Mouse (Mus musculus): ENCODE data around the gene Tspan5. TPM values are rescaled to one million over a fixed set of nuclear protein-coding genes. Genes with fewer than 3 reads are reported as not detected.
A peak's percentile ranks its signal among the peaks of the same experiment; 100 is the strongest.

The Tspan5 gene
- polyA plus RNA-seq, 1 experiment from 2014 or later: 25.3 TPM

DNA sequence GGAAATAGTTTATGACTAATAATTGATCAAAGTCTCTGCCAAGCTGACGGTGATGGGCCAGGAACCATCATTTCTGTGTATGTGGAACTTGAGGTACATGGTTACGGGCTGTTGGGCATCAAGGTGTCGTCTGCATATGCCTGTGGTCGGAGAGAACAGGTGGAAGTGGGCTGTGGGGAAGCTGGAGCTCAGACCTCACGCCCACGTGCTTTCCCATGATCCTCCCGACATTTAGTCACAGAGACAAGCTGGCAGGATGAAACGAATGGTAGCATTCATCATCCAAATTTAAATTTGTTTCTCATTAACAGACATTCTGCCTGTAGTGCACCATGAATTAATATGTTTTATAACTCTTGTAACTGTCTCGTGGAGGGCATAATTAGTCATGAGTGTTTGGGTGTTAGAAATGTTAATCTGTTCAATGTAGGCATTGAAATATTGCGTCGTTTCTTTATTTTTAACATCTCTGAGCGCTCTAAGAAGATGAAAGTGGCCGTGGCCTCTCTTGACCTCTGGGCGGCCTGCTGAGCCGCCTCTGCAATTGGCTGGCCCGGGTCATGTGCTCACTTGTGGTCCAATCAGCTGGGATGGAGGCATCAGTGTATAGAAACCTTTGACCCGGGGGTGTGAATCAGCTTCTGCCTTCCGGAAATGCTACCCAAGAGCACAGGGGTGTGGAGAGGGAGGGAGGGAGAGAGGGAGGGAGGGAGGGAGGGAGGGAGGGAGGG, 45.9 kb downstream of the Tspan5 start:
- Histone ChIP-seq H3K27me3 (ENCODE audit: poor library complexity, severe bottlenecking) (no peaks in the 10 kb centered on the region), H3K36me3 (replicated peaks) (peaks cover 8% of the 10 kb centered on the region; the same call in 1 of the 2 replicates), H3K4me3 (no peak overlapping the region), H3K4me1 (peaks cover 26% of the 10 kb centered on the region), H3K9me3 (peaks cover 5% of the 10 kb centered on the region; the same call in 1 of the 2 replicates), H3K27ac (no peak overlapping the region)
- DNase-seq (ENCODE audit: extremely low spot score, low spot score): no peak
- 91% methylated on average over 18 of the region's 18 CpGs for WGBS

DNA sequence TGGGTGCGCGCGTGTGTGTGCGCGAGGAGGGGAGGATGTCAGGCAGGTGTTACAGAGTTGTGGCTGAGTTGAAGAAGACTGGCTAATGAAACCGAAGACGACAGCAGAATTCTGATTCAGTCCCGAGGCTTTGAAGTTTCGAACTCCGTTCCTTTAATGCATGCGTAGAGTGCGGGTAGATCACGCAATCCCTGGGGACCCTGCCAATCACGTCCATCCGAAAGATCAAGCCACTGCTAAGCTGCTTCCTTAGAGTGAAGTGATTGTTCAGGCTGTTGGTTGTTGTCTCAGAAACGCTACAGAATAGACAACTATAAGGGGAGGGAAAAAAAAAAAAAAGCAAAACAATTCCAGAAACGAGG, 46.5 kb downstream of the Tspan5 start:
- Histone ChIP-seq H3K27ac (no peak overlapping the region), H3K4me3 (no peak overlapping the region), H3K36me3 (replicated peaks) (peaks cover 8% of the 10 kb centered on the region; the same call in 1 of the 2 replicates), H3K9me3 (peaks cover 5% of the 10 kb centered on the region; the same call in 1 of the 2 replicates), H3K4me1 (peaks cover 20% of the 10 kb centered on the region), H3K27me3 (ENCODE audit: poor library complexity, severe bottlenecking) (no peaks in the 10 kb centered on the region)
- WGBS: 90% methylated on average over 16 of the region's 17 CpGs
- DNase-seq (ENCODE audit: extremely low spot score, low spot score): no peak

DNA sequence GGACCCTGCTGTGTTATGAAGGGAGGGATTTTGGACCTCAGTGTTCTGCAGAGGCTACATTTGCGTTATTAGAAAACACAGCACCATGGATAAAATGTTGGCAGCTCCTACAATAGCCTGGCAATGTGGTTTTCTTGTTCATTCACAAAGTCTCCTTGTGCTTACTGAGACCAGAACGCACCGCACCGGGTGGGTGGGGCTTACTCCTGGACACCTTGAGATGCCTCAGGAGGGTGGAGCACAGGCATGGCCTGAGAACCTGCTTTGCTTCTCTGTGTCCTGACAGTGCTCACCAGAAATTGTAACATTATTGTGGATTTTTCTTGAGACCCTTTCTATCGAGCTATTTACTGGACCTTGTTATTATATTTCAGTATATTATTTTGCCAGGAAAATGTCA, 47.3 kb downstream of the Tspan5 start:
- Histone ChIP-seq H3K4me3 (no peak overlapping the region), H3K27me3 (ENCODE audit: poor library complexity, severe bottlenecking) (no peaks in the 10 kb centered on the region), H3K4me1 (peaks cover 18% of the 10 kb centered on the region), H3K36me3 (replicated peaks) (peaks cover 8% of the 10 kb centered on the region; the same call in 1 of the 2 replicates), H3K27ac (no peak overlapping the region), H3K9me3 (peaks cover 5% of the 10 kb centered on the region; the same call in 1 of the 2 replicates)
- DNase-seq (ENCODE audit: extremely low spot score, low spot score): no peak
- 93% methylated on average over 5 of the region's 5 CpGs for WGBS

DNA sequence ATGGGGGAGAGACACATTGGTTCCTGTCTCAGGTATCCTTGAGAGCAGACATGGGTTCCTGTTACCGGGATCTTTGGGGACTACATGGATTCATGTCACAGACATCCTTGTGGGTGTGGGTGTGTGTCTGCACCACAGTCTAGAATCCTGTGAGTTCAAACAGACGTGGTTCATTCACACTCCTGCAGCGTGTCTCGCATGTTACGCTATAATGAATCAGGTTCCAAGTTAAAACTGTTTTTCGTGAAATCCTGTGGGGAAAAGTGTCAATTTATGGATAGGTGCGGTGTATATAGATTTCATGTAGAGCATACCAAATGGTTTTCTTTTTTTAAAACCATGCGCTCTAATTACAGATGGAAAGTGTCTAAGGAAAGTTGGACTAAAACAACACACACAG, 52.5 kb downstream of the Tspan5 start:
- Histone ChIP-seq H3K4me3 (no peak overlapping the region), H3K9me3 (peaks cover 5% of the 10 kb centered on the region; the same call in 1 of the 2 replicates), H3K36me3 (replicated peaks) (peaks cover 3% of the 10 kb centered on the region; the same call in 1 of the 2 replicates), H3K4me1 (peaks cover 13% of the 10 kb centered on the region), H3K27ac (no peak overlapping the region), H3K27me3 (ENCODE audit: poor library complexity, severe bottlenecking) (no peaks in the 10 kb centered on the region)
- DNase-seq (ENCODE audit: extremely low spot score, low spot score): no peak
- WGBS: 95% methylated on average over 8 of the region's 8 CpGs

DNA sequence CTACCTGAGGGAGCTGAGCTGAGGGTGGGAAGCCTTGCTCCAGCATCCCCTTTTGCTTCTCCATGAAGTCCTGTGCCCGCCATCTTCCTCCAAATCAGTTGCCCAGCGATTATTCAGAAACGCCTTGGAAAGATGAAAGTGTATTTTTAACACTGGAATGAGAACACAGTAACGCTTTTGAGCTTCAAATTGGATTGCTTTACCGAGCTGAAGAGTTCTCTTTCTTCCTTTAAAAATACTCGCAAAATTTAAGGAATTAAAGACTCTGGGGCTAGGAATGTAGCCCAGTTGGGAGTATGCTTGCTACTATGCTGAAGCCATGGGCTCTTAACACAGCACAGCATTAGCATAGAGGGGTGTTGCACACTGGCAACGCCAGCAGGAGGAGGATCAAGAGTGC, 54.0 kb downstream of the Tspan5 start:
- H3K9me3 ChIP-seq: no peaks in the 10 kb centered on the region
- no peak for DNase-seq (ENCODE audit: extremely low spot score, low spot score)
- H3K27ac ChIP-seq: no peak overlapping the region
- H3K27me3 ChIP-seq (ENCODE audit: poor library complexity, severe bottlenecking): no peaks in the 10 kb centered on the region
- H3K4me3 ChIP-seq: no peak overlapping the region
- 90% methylated on average over 7 of the region's 7 CpGs for WGBS
- peaks cover 22% of the 10 kb centered on the region for H3K4me1 ChIP-seq
- H3K36me3 ChIP-seq (replicated peaks): 0 out of 2 replicates have a peak, but pooled peaks cover 3% of the 10 kb centered on the region

DNA sequence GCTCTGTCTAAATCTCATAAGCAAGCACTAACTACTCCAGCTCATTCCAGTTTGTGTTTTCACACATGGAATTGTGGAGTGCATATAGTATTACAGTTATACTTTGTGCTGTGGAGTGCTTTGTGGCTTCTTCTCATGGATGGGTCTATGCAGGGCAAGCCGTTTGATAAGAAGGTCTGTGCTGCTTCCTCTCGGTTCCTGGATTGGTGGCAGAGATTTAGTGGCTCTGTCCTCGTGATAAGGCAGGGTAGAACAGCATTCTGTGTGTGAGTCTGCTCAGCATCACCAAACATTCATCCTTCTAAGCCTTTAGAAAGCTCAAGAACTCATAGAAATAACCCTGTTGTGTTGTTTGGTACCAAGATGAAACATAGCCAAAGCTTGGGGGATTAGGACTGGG, 54.6 kb downstream of the Tspan5 start:
- 81% methylated on average over 3 of the region's 3 CpGs for WGBS
- Histone ChIP-seq H3K4me1 (peaks cover 22% of the 10 kb centered on the region), H3K27ac (no peak overlapping the region), H3K4me3 (no peak overlapping the region), H3K27me3 (ENCODE audit: poor library complexity, severe bottlenecking) (no peaks in the 10 kb centered on the region), H3K36me3 (replicated peaks) (0 out of 2 replicates have a peak, but pooled peaks cover 2% of the 10 kb centered on the region), H3K9me3 (no peaks in the 10 kb centered on the region)
- DNase-seq (ENCODE audit: extremely low spot score, low spot score): no peak

DNA sequence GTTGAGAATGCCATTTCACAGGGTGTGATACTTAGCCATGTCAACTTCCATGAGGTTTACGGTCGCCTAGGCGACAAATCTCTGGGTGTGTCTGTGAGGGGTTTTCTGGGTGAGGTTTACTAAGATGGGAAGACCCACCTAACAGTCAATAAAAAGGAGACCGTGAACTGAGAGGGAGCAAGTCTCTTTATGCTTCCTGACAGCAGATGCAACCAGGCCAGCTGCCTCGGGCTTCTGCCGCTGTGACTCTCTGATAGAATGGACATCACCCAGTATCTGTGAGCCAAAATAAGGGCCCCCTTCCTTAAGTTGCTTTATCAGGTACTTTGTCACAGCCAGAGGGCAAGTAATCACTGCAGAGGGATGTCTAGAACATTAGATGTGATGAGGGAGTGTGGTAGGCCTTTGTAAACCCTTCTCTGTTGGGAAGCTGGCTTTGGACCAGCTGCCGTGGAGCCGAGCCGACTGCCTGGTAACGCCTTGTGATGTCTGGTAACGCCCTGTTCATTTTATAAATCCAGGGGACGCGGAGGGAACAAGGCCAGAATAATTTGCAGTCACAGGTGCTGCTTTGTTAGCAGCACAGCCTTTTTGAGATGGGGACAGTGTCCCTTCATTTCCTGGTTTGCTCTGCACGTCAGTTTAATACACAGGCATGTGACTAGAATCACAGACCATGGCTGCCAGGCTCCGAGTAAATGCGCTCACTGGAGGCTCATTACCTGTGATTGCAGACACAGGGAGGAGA, 58.8 kb downstream of the Tspan5 start:
- Histone ChIP-seq H3K27ac (peak overlapping the region; percentile 76), H3K9me3 (no peaks in the 10 kb centered on the region), H3K36me3 (replicated peaks) (no peaks in the 10 kb centered on the region), H3K4me1 (peaks cover 47% of the 10 kb centered on the region), H3K27me3 (ENCODE audit: poor library complexity, severe bottlenecking) (no peaks in the 10 kb centered on the region), H3K4me3 (no peak overlapping the region)
- WGBS: 73% methylated on average over 16 of the region's 16 CpGs
- no peak for DNase-seq (ENCODE audit: extremely low spot score, low spot score)

DNA sequence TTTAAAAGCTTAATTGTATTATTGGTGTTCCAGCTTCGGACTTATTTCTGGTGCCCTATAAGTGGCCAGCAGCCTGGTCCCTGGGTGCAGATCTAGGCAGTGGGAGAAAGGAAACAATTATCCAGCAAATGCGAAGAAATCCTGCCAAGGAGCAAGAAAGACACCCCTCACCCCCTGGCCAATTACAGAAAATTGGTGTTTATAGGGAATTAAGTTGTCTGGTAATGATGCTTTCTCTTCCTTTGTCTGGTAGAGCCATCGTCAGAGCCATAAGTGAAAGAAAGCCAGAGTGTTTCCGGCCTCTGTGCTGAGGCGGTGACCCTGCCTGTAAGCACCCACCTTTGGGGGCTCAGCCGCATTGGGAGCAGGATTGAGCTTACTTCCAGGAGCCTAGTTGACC, 59.7 kb downstream of the Tspan5 start:
- peaks cover 47% of the 10 kb centered on the region for H3K4me1 ChIP-seq
- WGBS: 73% methylated on average over 6 of the region's 6 CpGs
- H3K27ac ChIP-seq: peak overlapping the region; percentile 69
- H3K9me3 ChIP-seq: no peaks in the 10 kb centered on the region
- no peak for DNase-seq (ENCODE audit: extremely low spot score, low spot score)
- H3K36me3 ChIP-seq (replicated peaks): no peaks in the 10 kb centered on the region
- H3K27me3 ChIP-seq (ENCODE audit: poor library complexity, severe bottlenecking): no peaks in the 10 kb centered on the region
- no peak overlapping the region for H3K4me3 ChIP-seq

DNA sequence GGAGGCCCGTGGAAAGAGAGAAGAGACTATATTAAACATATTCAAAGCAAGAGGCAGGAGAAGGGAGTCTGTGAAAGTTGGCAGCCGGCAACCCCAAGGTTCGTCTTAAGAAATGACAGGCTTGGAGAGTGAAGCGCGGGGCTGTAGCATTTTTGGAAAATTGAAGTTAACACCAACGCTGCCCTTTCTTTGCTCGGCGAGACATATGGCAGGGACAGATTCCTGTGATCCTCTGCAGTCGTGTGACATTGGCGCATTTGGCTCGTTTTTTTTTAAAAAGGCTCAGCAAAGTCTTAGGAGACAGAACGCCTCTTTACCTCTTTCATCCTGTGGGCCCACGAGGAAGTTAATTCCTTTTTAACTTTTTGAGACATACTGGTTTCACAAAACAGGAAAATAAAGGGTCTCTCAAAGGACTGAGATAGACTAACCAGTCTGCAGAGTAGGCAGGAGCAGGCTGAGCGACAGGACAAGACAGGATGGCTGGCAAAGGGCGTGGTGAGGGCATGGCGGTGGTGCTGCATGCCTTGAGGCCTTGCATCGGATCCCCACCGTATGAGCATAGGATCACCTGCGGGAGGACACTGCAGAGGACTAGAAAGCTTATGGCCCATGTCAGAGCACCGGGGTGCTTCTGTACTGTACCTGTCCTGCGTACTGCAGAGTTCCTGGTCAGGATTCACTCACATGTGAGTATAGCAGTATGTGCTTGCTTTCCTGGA, 60.9 kb downstream of the Tspan5 start:
- H3K27me3 ChIP-seq (ENCODE audit: poor library complexity, severe bottlenecking): no peaks in the 10 kb centered on the region
- no peak overlapping the region for H3K4me3 ChIP-seq
- 82% methylated on average over 21 of the region's 21 CpGs for WGBS
- no peaks in the 10 kb centered on the region for H3K9me3 ChIP-seq
- H3K4me1 ChIP-seq: peaks cover 47% of the 10 kb centered on the region
- H3K36me3 ChIP-seq (replicated peaks): no peaks in the 10 kb centered on the region
- H3K27ac ChIP-seq: peak overlapping the region; percentile 62
- DNase-seq (ENCODE audit: extremely low spot score, low spot score): no peak

DNA sequence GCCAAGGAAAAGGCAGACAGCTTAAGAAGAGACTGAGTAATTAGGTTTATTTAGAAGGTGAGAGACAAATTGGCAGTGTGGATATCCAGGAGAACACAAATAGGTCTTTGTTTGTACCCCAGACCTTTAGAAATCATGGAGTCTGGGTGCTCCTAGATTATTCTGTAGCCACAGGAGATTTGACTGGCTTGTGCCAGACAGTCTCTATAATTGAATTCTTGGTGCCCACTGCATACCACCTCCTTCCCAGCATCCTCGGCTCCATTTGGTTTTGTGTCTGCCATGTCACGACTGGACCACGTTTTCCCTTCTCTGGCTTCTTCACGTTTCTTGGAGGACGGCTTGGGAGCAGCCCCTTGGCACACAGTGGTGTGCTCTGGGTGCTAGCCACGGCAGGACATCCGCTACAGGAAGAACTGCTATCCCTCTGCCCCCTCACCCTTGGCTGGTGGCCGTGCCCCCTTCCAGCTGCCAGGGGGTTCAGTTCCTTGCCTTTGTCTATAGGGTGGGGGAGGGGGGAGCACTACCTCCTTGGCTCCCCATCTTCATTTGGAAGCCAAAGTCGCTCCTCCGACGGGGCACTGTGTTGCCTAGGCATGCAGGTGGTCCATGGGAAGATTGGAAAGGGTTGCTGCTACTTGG, 61.6 kb downstream of the Tspan5 start:
- Histone ChIP-seq H3K4me1 (peaks cover 47% of the 10 kb centered on the region), H3K27ac (peak overlapping the region; percentile 62), H3K4me3 (no peak overlapping the region), H3K27me3 (ENCODE audit: poor library complexity, severe bottlenecking) (no peaks in the 10 kb centered on the region), H3K36me3 (replicated peaks) (no peaks in the 10 kb centered on the region), H3K9me3 (no peaks in the 10 kb centered on the region)
- DNase-seq (ENCODE audit: extremely low spot score, low spot score): no peak
- WGBS: 84% methylated on average over 11 of the region's 11 CpGs

DNA sequence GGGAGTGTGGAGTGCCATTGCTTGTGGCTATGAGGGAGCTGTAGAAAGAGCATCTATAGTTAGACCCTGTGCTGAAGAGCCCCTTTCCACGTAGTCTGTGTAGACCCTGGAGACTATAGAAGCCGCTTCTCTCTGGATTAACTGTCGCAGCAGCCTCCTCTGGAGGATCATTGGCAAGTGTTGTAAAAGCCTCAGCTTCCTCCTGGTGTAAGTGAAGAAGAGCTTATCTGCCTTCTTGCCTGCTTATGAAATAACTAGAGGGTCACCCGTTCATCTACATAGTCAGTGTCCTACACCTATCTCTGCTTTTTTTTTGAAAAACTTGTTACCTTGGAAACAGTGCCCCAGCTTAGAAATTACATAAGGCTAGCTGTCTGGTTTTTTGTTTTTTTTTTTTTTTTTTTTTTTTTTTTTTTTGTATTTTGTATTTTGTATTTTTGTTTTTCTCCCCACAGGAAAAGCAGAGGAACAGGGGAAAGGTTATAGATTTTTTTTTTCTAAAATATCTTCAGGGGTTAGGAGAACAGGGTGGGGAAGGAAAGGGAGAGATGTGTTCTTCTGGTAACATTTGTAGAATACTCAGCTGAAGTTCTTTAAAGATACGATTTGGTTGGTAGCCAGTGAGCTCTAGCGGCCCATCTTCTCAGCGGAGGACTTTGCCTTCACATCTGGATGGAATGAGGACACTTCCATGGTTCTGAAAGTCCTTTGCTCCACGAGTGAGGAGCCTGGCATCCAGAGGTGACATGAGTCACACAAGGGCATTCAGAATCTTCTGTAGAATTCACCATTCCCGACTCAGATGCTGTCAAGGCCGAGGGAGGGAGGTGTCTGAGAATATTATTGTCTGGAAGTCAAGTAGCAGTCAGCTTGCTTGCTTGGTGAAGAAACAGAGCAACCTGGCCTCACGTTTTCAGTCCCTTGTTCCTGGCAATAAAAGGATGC, 62.4 kb downstream of the Tspan5 start:
- no peak for DNase-seq (ENCODE audit: extremely low spot score, low spot score)
- Histone ChIP-seq H3K9me3 (no peaks in the 10 kb centered on the region), H3K4me3 (no peak overlapping the region), H3K27me3 (ENCODE audit: poor library complexity, severe bottlenecking) (no peaks in the 10 kb centered on the region), H3K36me3 (replicated peaks) (no peaks in the 10 kb centered on the region), H3K4me1 (peaks cover 47% of the 10 kb centered on the region), H3K27ac (peak overlapping the region; percentile 62; the same call in 1 of the 2 replicates)
- WGBS: 83% methylated on average over 11 of the region's 11 CpGs

Measured in forebrain, embryonic 10.5 days (tissue).